Mouse (Mus musculus): ENCODE results near the gene Zmpste24. TPM values are rescaled to one million over a fixed set of nuclear protein-coding genes. Genes with fewer than 3 reads are reported as not detected.
A peak's percentile ranks its signal among the peaks of the same experiment; 100 is the strongest.

Gene Zmpste24
- polyA plus RNA-seq (2014; fragmentation: Nextera tagmentation; extraction: Ambion mirVana), result 17.8 and 21.3 TPM in 2 replicates

- WGBS, result under 1% methylated on average over 39 of the region's 39 CpGs
- DNase-seq (ENCODE audit: low spot score), result peak; percentile 94
- no peak within 1 kb of the TSS for H3K27ac ChIP-seq (replicated peaks; ENCODE audit: low read depth, low read length)
- peak within 1 kb of the TSS; percentile 76 for H3K9ac ChIP-seq (ENCODE audit: low read length)
- H3K36me3 ChIP-seq (ENCODE audit: control insufficient read depth, insufficient read depth, low read length), result peaks cover 14% of the 10 kb centered on the region
- peak within 1 kb of the TSS; percentile 79 for H3K4me3 ChIP-seq (ENCODE audit: low read depth, low read length)
- peak within 1 kb of the TSS; percentile 60 for H3K4me2 ChIP-seq (ENCODE audit: low read depth, severe bottlenecking)
- peak; percentile 74 for ATAC-seq (ENCODE audit: insufficient number of reproducible peaks, low FRiP score, low TSS enrichment, low read depth)
- H3K27me3 ChIP-seq (ENCODE audit: control insufficient read depth, insufficient read depth, low read length), result no peaks in the 10 kb centered on the region
- H3K9me3 ChIP-seq (ENCODE audit: control insufficient read depth, low read length), result no peaks in the 10 kb centered on the region
- no peaks in the 10 kb centered on the region for H3K4me1 ChIP-seq (ENCODE audit: control insufficient read depth, insufficient read depth, low read length)
These were observed at the start of gene Zmpste24 for GRCm38 (mm10) chr4:121097650-121098378. Gene Zmpste24, minus strand, starts transcription at chr4:121098241.

- Histone ChIP-seq H3K4me2 (ENCODE audit: low read depth, severe bottlenecking) (no peak within 1 kb of the TSS), H3K4me3 (ENCODE audit: low read depth, low read length) (no peak within 1 kb of the TSS), H3K9me3 (ENCODE audit: control insufficient read depth, low read length) (no peaks in the 10 kb centered on the region), H3K9ac (ENCODE audit: low read length) (no peak within 1 kb of the TSS), H3K27me3 (ENCODE audit: control insufficient read depth, insufficient read depth, low read length) (no peaks in the 10 kb centered on the region), H3K4me1 (ENCODE audit: control insufficient read depth, insufficient read depth, low read length) (no peaks in the 10 kb centered on the region), H3K36me3 (ENCODE audit: control insufficient read depth, insufficient read depth, low read length) (no peaks in the 10 kb centered on the region), H3K27ac (replicated peaks; ENCODE audit: low read depth, low read length) (no peak within 1 kb of the TSS)
- DNase-seq (ENCODE audit: low spot score) (no peak), ATAC-seq (ENCODE audit: insufficient number of reproducible peaks, low FRiP score, low TSS enrichment, low read depth) (no peak)
- 92% methylated on average over 2 of the region's 2 CpGs for WGBS
These were observed 11.1 kb upstream of the Zmpste24 start, which contains the start of gene Tmco2 for GRCm38 (mm10) chr4:121109126-121109525. Gene Tmco2, minus strand, starts transcription at chr4:121109226.

- H3K4me1 ChIP-seq (ENCODE audit: control insufficient read depth, insufficient read depth, low read length), result no peaks in the 10 kb centered on the region
- H3K4me2 ChIP-seq (ENCODE audit: low read depth, severe bottlenecking), result no peak overlapping the region
- no peak overlapping the region for H3K27ac ChIP-seq (replicated peaks; ENCODE audit: low read depth, low read length)
- no peak for DNase-seq (ENCODE audit: low spot score)
- H3K36me3 ChIP-seq (ENCODE audit: control insufficient read depth, insufficient read depth, low read length), result no peaks in the 10 kb centered on the region
- no peaks in the 10 kb centered on the region for H3K9me3 ChIP-seq (ENCODE audit: control insufficient read depth, low read length)
- WGBS, result 87% methylated on average over 4 of the region's 4 CpGs
- no peaks in the 10 kb centered on the region for H3K27me3 ChIP-seq (ENCODE audit: control insufficient read depth, insufficient read depth, low read length)
- H3K4me3 ChIP-seq (ENCODE audit: low read depth, low read length), result no peak overlapping the region
- no peak for ATAC-seq (ENCODE audit: insufficient number of reproducible peaks, low FRiP score, low TSS enrichment, low read depth)
- H3K9ac ChIP-seq (ENCODE audit: low read length), result no peak overlapping the region
These were observed 5.3 kb upstream of the Zmpste24 start for GRCm38 (mm10) chr4:121103304-121103703.

GRCm38 (mm10) chr4:121090211-121090610, 7.8 kb downstream of the Zmpste24 start:
- DNase-seq (ENCODE audit: low spot score), result no peak
- no peaks in the 10 kb centered on the region for H3K4me1 ChIP-seq (ENCODE audit: control insufficient read depth, insufficient read depth, low read length)
- H3K4me3 ChIP-seq (ENCODE audit: low read depth, low read length), result no peak overlapping the region
- no peaks in the 10 kb centered on the region for H3K27me3 ChIP-seq (ENCODE audit: control insufficient read depth, insufficient read depth, low read length)
- no peak overlapping the region for H3K27ac ChIP-seq (replicated peaks; ENCODE audit: low read depth, low read length)
- ATAC-seq (ENCODE audit: insufficient number of reproducible peaks, low FRiP score, low TSS enrichment, low read depth), result no peak
- no peak overlapping the region for H3K4me2 ChIP-seq (ENCODE audit: low read depth, severe bottlenecking)
- WGBS, result 89% methylated on average over 4 of the region's 4 CpGs
- no peaks in the 10 kb centered on the region for H3K9me3 ChIP-seq (ENCODE audit: control insufficient read depth, low read length)
- H3K9ac ChIP-seq (ENCODE audit: low read length), result no peak overlapping the region
- peaks cover 15% of the 10 kb centered on the region for H3K36me3 ChIP-seq (ENCODE audit: control insufficient read depth, insufficient read depth, low read length)

- peaks cover 9% of the 10 kb centered on the region; the same call in 1 of the 2 replicates for H3K36me3 ChIP-seq (ENCODE audit: control insufficient read depth, insufficient read depth, low read length)
These were observed 9.3 kb downstream of the Zmpste24 start for GRCm38 (mm10) chr4:121088696-121089095.

GRCm38 (mm10) chr4:121084506-121084905, 13.5 kb downstream of the Zmpste24 start:
- no peaks in the 10 kb centered on the region for H3K27me3 ChIP-seq (ENCODE audit: control insufficient read depth, insufficient read depth, low read length)
- no peaks in the 10 kb centered on the region for H3K9me3 ChIP-seq (ENCODE audit: control insufficient read depth, low read length)
- H3K9ac ChIP-seq (ENCODE audit: low read length), result no peak overlapping the region
- H3K4me3 ChIP-seq (ENCODE audit: low read depth, low read length), result no peak overlapping the region
- peaks cover 6% of the 10 kb centered on the region; the same call in 1 of the 2 replicates for H3K36me3 ChIP-seq (ENCODE audit: control insufficient read depth, insufficient read depth, low read length)
- ATAC-seq (ENCODE audit: insufficient number of reproducible peaks, low FRiP score, low TSS enrichment, low read depth) (no peak), DNase-seq (ENCODE audit: low spot score) (no peak)
- no peak overlapping the region for H3K4me2 ChIP-seq (ENCODE audit: low read depth, severe bottlenecking)
- no peak overlapping the region for H3K27ac ChIP-seq (replicated peaks; ENCODE audit: low read depth, low read length)
- no peaks in the 10 kb centered on the region for H3K4me1 ChIP-seq (ENCODE audit: control insufficient read depth, insufficient read depth, low read length)

More at GRCm38 (mm10) chr4:121088696-121089095, 9.3 kb downstream of the Zmpste24 start:
- no peaks in the 10 kb centered on the region for H3K27me3 ChIP-seq (ENCODE audit: control insufficient read depth, insufficient read depth, low read length)
- H3K27ac ChIP-seq (replicated peaks; ENCODE audit: low read depth, low read length), result no peak overlapping the region
- no peak overlapping the region for H3K4me2 ChIP-seq (ENCODE audit: low read depth, severe bottlenecking)
- no peaks in the 10 kb centered on the region for H3K9me3 ChIP-seq (ENCODE audit: control insufficient read depth, low read length)
- H3K4me1 ChIP-seq (ENCODE audit: control insufficient read depth, insufficient read depth, low read length), result no peaks in the 10 kb centered on the region
- no peak overlapping the region for H3K9ac ChIP-seq (ENCODE audit: low read length)
- H3K4me3 ChIP-seq (ENCODE audit: low read depth, low read length), result no peak overlapping the region
- ATAC-seq (ENCODE audit: insufficient number of reproducible peaks, low FRiP score, low TSS enrichment, low read depth) (no peak), DNase-seq (ENCODE audit: low spot score) (no peak)
- WGBS, result 88% methylated on average over 2 of the region's 2 CpGs

- H3K9me3 ChIP-seq (ENCODE audit: control insufficient read depth, low read length), result no peaks in the 10 kb centered on the region
- no peak overlapping the region for H3K4me3 ChIP-seq (ENCODE audit: low read depth, low read length)
- H3K36me3 ChIP-seq (ENCODE audit: control insufficient read depth, insufficient read depth, low read length), result peaks cover 10% of the 10 kb centered on the region; the same call in 1 of the 2 replicates
- H3K27ac ChIP-seq (replicated peaks; ENCODE audit: low read depth, low read length), result no peak overlapping the region
- no peak overlapping the region for H3K4me2 ChIP-seq (ENCODE audit: low read depth, severe bottlenecking)
- no peak overlapping the region for H3K9ac ChIP-seq (ENCODE audit: low read length)
- ATAC-seq (ENCODE audit: insufficient number of reproducible peaks, low FRiP score, low TSS enrichment, low read depth) (no peak), DNase-seq (ENCODE audit: low spot score) (no peak)
- H3K27me3 ChIP-seq (ENCODE audit: control insufficient read depth, insufficient read depth, low read length), result no peaks in the 10 kb centered on the region
- 95% methylated on average over 1 of the region's 1 CpGs for WGBS
- H3K4me1 ChIP-seq (ENCODE audit: control insufficient read depth, insufficient read depth, low read length), result no peaks in the 10 kb centered on the region
These were observed 17.6 kb downstream of the Zmpste24 start for GRCm38 (mm10) chr4:121080395-121080794.

- no peak for ATAC-seq (ENCODE audit: insufficient number of reproducible peaks, low FRiP score, low TSS enrichment, low read depth)
- no peak overlapping the region for H3K27ac ChIP-seq (replicated peaks; ENCODE audit: low read depth, low read length)
- 82% methylated on average over 3 of the region's 3 CpGs for WGBS
- H3K4me2 ChIP-seq (ENCODE audit: low read depth, severe bottlenecking), result no peak overlapping the region
- H3K36me3 ChIP-seq (ENCODE audit: control insufficient read depth, insufficient read depth, low read length), result peaks cover 10% of the 10 kb centered on the region; the same call in 1 of the 2 replicates
- H3K9ac ChIP-seq (ENCODE audit: low read length), result no peak overlapping the region
- H3K4me3 ChIP-seq (ENCODE audit: low read depth, low read length), result no peak overlapping the region
- DNase-seq (ENCODE audit: low spot score), result no peak
- no peaks in the 10 kb centered on the region for H3K4me1 ChIP-seq (ENCODE audit: control insufficient read depth, insufficient read depth, low read length)
- H3K27me3 ChIP-seq (ENCODE audit: control insufficient read depth, insufficient read depth, low read length), result no peaks in the 10 kb centered on the region
- no peaks in the 10 kb centered on the region for H3K9me3 ChIP-seq (ENCODE audit: control insufficient read depth, low read length)
These were observed 20.0 kb downstream of the Zmpste24 start for GRCm38 (mm10) chr4:121077915-121078646.

All from limb, embryonic 11.5 days (tissue).